Mouse (Mus musculus) embryo, embryonic 10.5 days (tissue): ENCODE measurements around the gene Rbbp6.

Source experiments
- DNase-seq: peaks from one replicate; pipeline ENCODE4 v3.0.0-alpha.2; 2015; ENCODE audit warnings: low spot score

Gene Rbbp6

GRCm38 (mm10) chr7:122965386-122965785 lies at the start of gene Rbbp6:
TSS of gene Rbbp6 (plus strand) at chr7:122965686.
- no peak for DNase-seq

GRCm38 (mm10) chr7:122919728-122920582 lies 45.5 kb upstream of the Rbbp6 start:
- DNase-seq = peak; percentile 90

- DNase-seq = no peak
These were observed 43.9 kb upstream of the Rbbp6 start for GRCm38 (mm10) chr7:122921537-122921936.

- no peak for DNase-seq
These were observed 41.2 kb upstream of the Rbbp6 start for GRCm38 (mm10) chr7:122924256-122924655.

GRCm38 (mm10) chr7:122930494-122930893 lies 35.0 kb upstream of the Rbbp6 start:
- DNase-seq = no peak

GRCm38 (mm10) chr7:122932171-122932570 lies 33.3 kb upstream of the Rbbp6 start:
- DNase-seq = no peak

- no peak for DNase-seq
These were observed 28.9 kb upstream of the Rbbp6 start for GRCm38 (mm10) chr7:122936626-122937025.

- no peak for DNase-seq
These were observed 27.3 kb upstream of the Rbbp6 start for GRCm38 (mm10) chr7:122938197-122938596.

GRCm38 (mm10) chr7:122939181-122939580 lies 26.3 kb upstream of the Rbbp6 start:
- DNase-seq = no peak

GRCm38 (mm10) chr7:122940371-122941075 lies 25.0 kb upstream of the Rbbp6 start:
- peak; percentile 14 for DNase-seq

- DNase-seq = no peak
These were observed 23.4 kb upstream of the Rbbp6 start for GRCm38 (mm10) chr7:122942111-122942510.

- peak; percentile 88 for DNase-seq
These were observed 20.3 kb upstream of the Rbbp6 start for GRCm38 (mm10) chr7:122945149-122945548.

- no peak for DNase-seq
These were observed 16.2 kb upstream of the Rbbp6 start for GRCm38 (mm10) chr7:122949268-122949667.

- no peak for DNase-seq
These were observed 14.0 kb upstream of the Rbbp6 start for GRCm38 (mm10) chr7:122951464-122951863.

GRCm38 (mm10) chr7:122952066-122952465 lies 13.4 kb upstream of the Rbbp6 start:
- no peak for DNase-seq

GRCm38 (mm10) chr7:122954451-122955225 lies 10.8 kb upstream of the Rbbp6 start:
- no peak for DNase-seq

- DNase-seq = peak; percentile 49
These were observed 10.1 kb upstream of the Rbbp6 start for GRCm38 (mm10) chr7:122955226-122955955.

- peak; percentile 24 for DNase-seq
These were observed 3.3 kb downstream of the Rbbp6 start for GRCm38 (mm10) chr7:122968751-122969150.

GRCm38 (mm10) chr7:122969231-122970032 lies 3.9 kb downstream of the Rbbp6 start:
- peak; percentile 97 for DNase-seq

GRCm38 (mm10) chr7:122970119-122970781 lies 4.8 kb downstream of the Rbbp6 start:
- peak; percentile 54 for DNase-seq
